Mouse (Mus musculus): ENCODE results near the gene D930048N14Rik.

GRCm38 (mm10) chr11:51654891-51655290 is 4.1 kb downstream of the D930048N14Rik start:
- TF ChIP-seq POLR2A (IDR thresholded peaks at IDR 0.05; ENCODE audit: borderline replicate concordance, insufficient read depth, low read length) = no peak
- TF ChIP-seq CTCF (IDR thresholded peaks at IDR 0.05; ENCODE audit: borderline replicate concordance, insufficient read depth, low read depth, low read length) = no peak
